Mouse (Mus musculus) brain, embryonic 18.5 days (tissue): ENCODE measurements around the gene 1700020N01Rik.

Experiments
- DNase-seq: peaks from one replicate; pipeline ENCODE4 v3.0.0-alpha.2; 2012; ENCODE audit warnings: low read depth, low spot score

The 1700020N01Rik gene

GRCm38 (mm10) chr10:21592896-21593380, at the start of gene 1700020N01Rik:
1700020N01Rik (plus strand) TSS chr10:21593145.
- no peak for DNase-seq

GRCm38 (mm10) chr10:21543576-21544278, 49.2 kb upstream of the 1700020N01Rik start:
- DNase-seq: no peak

- DNase-seq: no peak
Measured at GRCm38 (mm10) chr10:21544721-21545120, 48.2 kb upstream of the 1700020N01Rik start.

- no peak for DNase-seq
Measured at GRCm38 (mm10) chr10:21545446-21545845, 47.5 kb upstream of the 1700020N01Rik start.

GRCm38 (mm10) chr10:21548871-21549505, 44.0 kb upstream of the 1700020N01Rik start:
- no peak for DNase-seq

- no peak for DNase-seq
Measured at GRCm38 (mm10) chr10:21552967-21553682, 39.8 kb upstream of the 1700020N01Rik start.

GRCm38 (mm10) chr10:21553683-21554035, 39.3 kb upstream of the 1700020N01Rik start:
- no peak for DNase-seq

GRCm38 (mm10) chr10:21554896-21555580, 37.9 kb upstream of the 1700020N01Rik start:
- DNase-seq: no peak

GRCm38 (mm10) chr10:21559769-21560168, 33.2 kb upstream of the 1700020N01Rik start:
- DNase-seq: no peak

- DNase-seq: no peak
Measured at GRCm38 (mm10) chr10:21561181-21561580, 31.8 kb upstream of the 1700020N01Rik start.

GRCm38 (mm10) chr10:21563446-21563845, 29.5 kb upstream of the 1700020N01Rik start:
- DNase-seq: no peak

GRCm38 (mm10) chr10:21564189-21564588, 28.8 kb upstream of the 1700020N01Rik start:
- no peak for DNase-seq

GRCm38 (mm10) chr10:21566074-21566473, 26.9 kb upstream of the 1700020N01Rik start:
- no peak for DNase-seq

GRCm38 (mm10) chr10:21571615-21572014, 21.3 kb upstream of the 1700020N01Rik start:
- DNase-seq: no peak

- no peak for DNase-seq
Measured at GRCm38 (mm10) chr10:21573713-21574112, 19.2 kb upstream of the 1700020N01Rik start.

- DNase-seq: no peak
Measured at GRCm38 (mm10) chr10:21575806-21576378, 17.1 kb upstream of the 1700020N01Rik start.

- no peak for DNase-seq
Measured at GRCm38 (mm10) chr10:21577798-21578197, 15.1 kb upstream of the 1700020N01Rik start.

GRCm38 (mm10) chr10:21581546-21581945, 11.4 kb upstream of the 1700020N01Rik start:
- DNase-seq: no peak

- DNase-seq: no peak
Measured at GRCm38 (mm10) chr10:21587041-21587440, 5.9 kb upstream of the 1700020N01Rik start.

- DNase-seq: no peak
Measured at GRCm38 (mm10) chr10:21588007-21588852, 4.7 kb upstream of the 1700020N01Rik start.

- DNase-seq: no peak
Measured at GRCm38 (mm10) chr10:21600931-21601330, 8.0 kb downstream of the 1700020N01Rik start.
